In the genomic region with DNA sequence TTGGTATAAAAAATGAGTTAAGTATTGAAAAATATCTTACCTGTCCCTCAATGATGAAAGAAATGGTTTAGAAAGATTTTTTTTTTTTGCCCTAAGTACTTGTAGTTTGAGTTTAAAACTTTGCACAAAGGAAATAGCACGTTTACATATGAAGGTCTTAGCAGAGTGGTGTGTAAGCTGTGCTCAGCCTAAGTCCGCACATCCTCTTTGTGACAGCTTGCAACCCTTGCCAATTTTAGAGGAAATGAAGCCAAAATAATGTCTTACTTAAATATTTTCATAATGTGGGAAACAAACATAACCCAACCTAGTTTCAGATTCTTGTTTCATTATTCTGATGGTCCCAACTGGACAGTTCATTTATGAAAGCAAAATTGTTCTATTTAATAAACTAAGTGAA, we compare ENCODE assay signal across 21 mouse cellular contexts.
"Had no signal": no experiment of that assay in that cellular context is flagged by ENCODE, and none has a peak within 500 bp of the region (broad histone marks: within the 10 kb centered on the region; RNA-seq: fewer than 3 reads in every experiment).

No protein-coding gene starts in this region.

- ATAC-seq: intestine, postnatal 0 days had no signal

- H3K4me1 ChIP-seq: liver, embryonic 15.5 days; midbrain, embryonic 10.5 days; neural tube, embryonic 12.5 days; neural tube, embryonic 15.5 days had no signal

- H3K9ac ChIP-seq: liver, embryonic 15.5 days; neural tube, embryonic 12.5 days; neural tube, embryonic 15.5 days had no signal

- H3K27ac ChIP-seq: left cerebral cortex, adult 2 months; liver, embryonic 15.5 days; macrophage; midbrain, embryonic 10.5 days; neural tube, embryonic 12.5 days; neural tube, embryonic 15.5 days; stomach, postnatal 0 days had no signal

- DNase-seq: kidney, adult 9 months; kidney, postnatal 36 days; layer of hippocampus, postnatal 36 days; lung, adult 18-20 months; midbrain, embryonic 14.5 days; right cerebral cortex, adult 18-20 months; right cerebral cortex, postnatal 14 days; right cerebral cortex, postnatal 4 days; thymus, adult 2 months; thymus, postnatal 14 days; thymus, postnatal 4 days had no signal

- H3K9me3 ChIP-seq: liver, embryonic 15.5 days; megakaryocyte, embryonic 14.5 days; midbrain, embryonic 10.5 days; neural tube, embryonic 12.5 days; neural tube, embryonic 15.5 days had no signal

- H3K27me3 ChIP-seq: liver, embryonic 15.5 days; megakaryocyte, embryonic 14.5 days; neural tube, embryonic 12.5 days; neural tube, embryonic 15.5 days had no signal

- H3K4me3 ChIP-seq: left cerebral cortex, adult 2 months; liver, embryonic 15.5 days; megakaryocyte, embryonic 14.5 days; midbrain, embryonic 10.5 days; neural tube, embryonic 12.5 days; neural tube, embryonic 15.5 days had no signal

- H3K4me2 ChIP-seq: liver, embryonic 11.5 days; liver, embryonic 15.5 days; neural tube, embryonic 12.5 days; neural tube, embryonic 15.5 days had no signal
